In the genomic region with DNA sequence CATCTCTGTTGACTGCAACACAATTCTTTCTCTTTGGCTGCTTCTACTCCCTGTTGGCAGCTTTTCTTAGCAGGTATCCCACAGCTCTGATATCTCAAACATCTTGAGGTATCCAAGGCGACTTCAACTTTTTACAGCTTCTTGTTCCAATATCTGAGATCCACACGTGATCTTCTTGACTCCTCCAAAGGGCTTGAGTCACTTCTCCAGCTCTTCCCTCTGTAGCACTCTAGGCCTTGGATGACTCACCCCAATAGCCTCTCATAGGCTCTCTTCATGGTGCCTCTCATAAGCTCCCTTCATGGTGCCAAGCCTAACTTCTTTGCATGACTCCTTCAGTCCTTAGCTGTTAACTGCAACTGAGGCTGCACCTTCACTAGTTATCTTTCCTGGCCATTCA, we compare ENCODE assay signal across 20 mouse cellular contexts. TPM values are rescaled to one million over a fixed set of nuclear protein-coding genes. Genes with fewer than 3 reads are reported as not detected.
A peak's percentile ranks its signal among the peaks of the same experiment; 100 is the strongest.
DNase-seq lines count a peak whose midpoint lies in the region; TF ChIP-seq lines count a peak whose summit lies in the region.
"Had no signal": no experiment of that assay in that cellular context is flagged by ENCODE, and none has a peak within 500 bp of the region (broad histone marks: within the 10 kb centered on the region; RNA-seq: fewer than 3 reads in every experiment).

No protein-coding gene starts in this region.

- no peak for TF ChIP-seq POLR2A in MEL (IDR thresholded peaks at IDR 0.05; ENCODE audit: control insufficient read depth in 1 of 2, insufficient read depth in 1 of 2, low read depth in 1 of 2, low read length in 2 of 2, poor library complexity in 1 of 2)

- no peak for TF ChIP-seq EP300 in MEL (IDR thresholded peaks at IDR 0.05; ENCODE audit: low read depth in 1 of 2, low read length in 2 of 2)

- peak; percentile 29 for DNase-seq in adrenal gland, adult 2 months
- no peak for DNase-seq in adrenal gland, postnatal 25 days
- peak; percentile 13 for DNase-seq in lung, postnatal 36 days
- no peak for DNase-seq in lung, postnatal 10 days
- peak; percentile 61 for DNase-seq in MEL (ENCODE audit: low read depth, low spot score)
- DNase-seq in kidney, postnatal 14 days = no peak
- DNase-seq in Muller cell, postnatal 12 days (ENCODE audit: inconsistent ontology term) = no peak
- DNase-seq: adrenal gland, postnatal 14 days; cerebellum, adult 2 months; cerebellum, postnatal 10 days; gastrocnemius, adult 2 months; gastrocnemius, postnatal 25 days; heart, postnatal 10 days; heart, postnatal 4 days had no signal

- no peaks in the 10 kb centered on the region for H3K9me3 ChIP-seq in MEL (replicated peaks; ENCODE audit: insufficient read depth, low read length)
- H3K9me3 ChIP-seq: embryonic facial prominence, embryonic 10.5 days; forebrain, embryonic 13.5 days; G1E; heart, embryonic 10.5 days; hindbrain, embryonic 13.5 days had no signal

- H3K27me3 ChIP-seq in MEL (ENCODE audit: control insufficient read depth in 1 of 2, insufficient read depth in 2 of 2, low read length in 2 of 2) = no peaks in the 10 kb centered on the region
- H3K27me3 ChIP-seq: forebrain, embryonic 13.5 days; hindbrain, embryonic 13.5 days had no signal

- H3K79me2 ChIP-seq in MEL (ENCODE audit: control insufficient read depth, insufficient read depth, low read length, poor library complexity) = no peaks in the 10 kb centered on the region

- no peak overlapping the region for H3K4me3 ChIP-seq in MEL (ENCODE audit: control insufficient read depth in 1 of 2, insufficient read depth in 1 of 2, low read depth in 2 of 2, low read length in 2 of 2)
- H3K4me3 ChIP-seq: embryonic facial prominence, embryonic 10.5 days; forebrain, embryonic 13.5 days; gastrocnemius, adult 2 months; heart, embryonic 10.5 days; hindbrain, embryonic 13.5 days had no signal

- no peak overlapping the region for H3K27ac ChIP-seq in MEL (ENCODE audit: control insufficient read depth, low read depth, low read length)
- H3K27ac ChIP-seq: embryonic facial prominence, embryonic 10.5 days; forebrain, embryonic 13.5 days; gastrocnemius, adult 2 months; heart, embryonic 10.5 days; hindbrain, embryonic 13.5 days; hindbrain, postnatal 0 days had no signal

- H3K36me3 ChIP-seq in MEL (ENCODE audit: control insufficient read depth in 1 of 2, insufficient read depth in 2 of 2, low read length in 2 of 2) = peaks cover 0 to 13% of the 10 kb centered on the region in 2 experiments; a peak in 2 of 4 replicates
- H3K36me3 ChIP-seq: embryonic facial prominence, embryonic 10.5 days; G1E; heart, embryonic 10.5 days; hindbrain, embryonic 13.5 days had no signal

- no peak for TF ChIP-seq RAD21 in MEL (IDR thresholded peaks at IDR 0.05; ENCODE audit: low read depth, low read length)

- no peak for TF ChIP-seq CTCF in MEL (IDR thresholded peaks at IDR 0.05 in 2 of 3, conservative IDR thresholded peaks at IDR 0.05 in 1 of 3; ENCODE audit: control insufficient read depth in 1 of 3, insufficient read depth in 1 of 3, low read depth in 2 of 3, low read length in 3 of 3, poor library complexity in 1 of 3, severe bottlenecking in 1 of 3)

- H3K4me1 ChIP-seq in MEL (ENCODE audit: control insufficient read depth in 1 of 2, insufficient read depth in 2 of 2, low read length in 2 of 2) = peaks cover 6 to 29% of the 10 kb centered on the region in 2 experiments

- H3K9ac ChIP-seq in MEL (ENCODE audit: control insufficient read depth, low read depth, low read length, poor library complexity, severe bottlenecking) = no peak overlapping the region
- H3K9ac ChIP-seq: forebrain, embryonic 13.5 days; hindbrain, embryonic 13.5 days had no signal

TF ChIP-seq in MEL, 35 proteins besides CTCF, POLR2A, EP300 and RAD21:
- TF ChIP-seq JUND (IDR thresholded peaks at IDR 0.05; ENCODE audit: low read depth, low read length) = no peak
- TF ChIP-seq MAX (IDR thresholded peaks at IDR 0.05; ENCODE audit: low read length) = 0 out of 2 replicates have a peak, but pooled peaks have one; percentile 25
- TF ChIP-seq CHD2 (IDR thresholded peaks at IDR 0.05; ENCODE audit: low read length) = no peak
- TF ChIP-seq ZKSCAN1 (IDR thresholded peaks at IDR 0.05; ENCODE audit: low read depth, low read length) = no peak
- no peak for TF ChIP-seq MYB (IDR thresholded peaks at IDR 0.05; ENCODE audit: low read depth, low read length)
- no peak for TF ChIP-seq TBP (IDR thresholded peaks at IDR 0.05; ENCODE audit: low read depth, low read length)
- TF ChIP-seq USF1 (IDR thresholded peaks at IDR 0.05; ENCODE audit: low read depth, low read length) = peak; percentile 64
- TF ChIP-seq ZMIZ1 (IDR thresholded peaks at IDR 0.05; ENCODE audit: low read depth, low read length) = no peak
- no peak for TF ChIP-seq USF2 (IDR thresholded peaks at IDR 0.05; ENCODE audit: borderline replicate concordance in 1 of 2, insufficient read depth in 1 of 2, low read depth in 1 of 2, low read length in 2 of 2)
- TF ChIP-seq MYC (IDR thresholded peaks at IDR 0.05; ENCODE audit: low read depth, low read length) = no peak
- no peak for TF ChIP-seq UBTF (IDR thresholded peaks at IDR 0.05; ENCODE audit: borderline replicate concordance, insufficient read depth, low read depth, low read length)
- TF ChIP-seq SMC3 (IDR thresholded peaks at IDR 0.05; ENCODE audit: low read depth, low read length) = no peak
- no peak for TF ChIP-seq RCOR1 (IDR thresholded peaks at IDR 0.05; ENCODE audit: low read depth, low read length)
- TF ChIP-seq ZNF384 (IDR thresholded peaks at IDR 0.05; ENCODE audit: low read depth, low read length) = no peak
- TF ChIP-seq SIN3A (IDR thresholded peaks at IDR 0.05; ENCODE audit: low read length) = no peak

RNA-seq across cellular contexts. Expression of a gene that starts 22.9 kb away (rescaled TPM):
- 100 to 1,000 TPM; 110 to 136 TPM for total RNA-seq in adrenal gland, adult 2 months (2021)
- polyA plus RNA-seq in adrenal gland, adult 2 months (2012; rRNA removed) = 1.8 and 3.6 TPM in 2 replicates
- total RNA-seq in adrenal gland, postnatal 25 days (2021) = 114 and 143 TPM in 2 replicates
- 5.3 and 5.7 TPM in 2 replicates for total RNA-seq in MEL (2012; rRNA removed)
- polyA plus RNA-seq in MEL (2012; ENCODE audit: insufficient read depth in 1 of 2, insufficient read length in 2 of 2, low read depth in 1 of 2, low replicate concordance in 2 of 2, missing spikeins in 1 of 2) = 1 to 10 TPM in 1 of 2 experiments, not detected in 1; 8.8 TPM

RNA-seq across cellular contexts. Expression of a gene that starts 44.3 kb away (rescaled TPM):
- 10 to 100 TPM; 54.7 to 62.0 TPM for total RNA-seq in adrenal gland, adult 2 months (2021)
- 9.9 and 16.3 TPM in 2 replicates for polyA plus RNA-seq in adrenal gland, adult 2 months (2012; rRNA removed)
- 59.8 and 71.6 TPM in 2 replicates for total RNA-seq in adrenal gland, postnatal 25 days (2021)
- 42.4 and 46.5 TPM in 2 replicates for total RNA-seq in MEL (2012; rRNA removed)
- polyA plus RNA-seq in MEL (2012; ENCODE audit: insufficient read depth in 1 of 2, insufficient read length in 2 of 2, low read depth in 1 of 2, low replicate concordance in 2 of 2, missing spikeins in 1 of 2) = 10 to 100 TPM in 1 of 2 experiments, not detected in 1; 33.7 TPM

Comparison
In these comparisons a context has a peak if more than half of its experiments do, and no peak if none do; other contexts are left out.
1. DNase-seq: peak in adrenal gland, adult 2 months (single experiment), lung, postnatal 36 days (single experiment) and MEL (single experiment); none in adrenal gland, postnatal 25 days (single experiment), lung, postnatal 10 days (single experiment), kidney, postnatal 14 days (single experiment) and Muller cell, postnatal 12 days (single experiment).
2. RNA of a gene that starts 22.9 kb away (total RNA-seq): 114 to 143 TPM in adrenal gland, postnatal 25 days and 110 to 136 TPM in adrenal gland, adult 2 months; 5.3 to 5.7 TPM in MEL; every median in the first group is over 10 times any median in the second.